Mouse (Mus musculus): Measurements from ENCODE around the gene Ints1.

GRCm38 (mm10) chr5:139706496-139706895, 69.0 kb downstream of the Ints1 start:
- TF ChIP-seq ZC3H11A (IDR thresholded peaks at IDR 0.05; ENCODE audit: borderline replicate concordance, low read depth, low read length) (no peak), MAFK (IDR thresholded peaks at IDR 0.05; ENCODE audit: insufficient read depth, low read depth, low read length) (no peak)

Measured in ES-E14 (cell line).